Mouse (Mus musculus) cerebellum, adult 8-10 months (tissue): ENCODE measurements around the gene Tyro3.

ENCODE experiments used
- DNase-seq: peaks from one replicate; pipeline ENCODE4 v3.0.0; 2022

Tyro3 gene

DNA sequence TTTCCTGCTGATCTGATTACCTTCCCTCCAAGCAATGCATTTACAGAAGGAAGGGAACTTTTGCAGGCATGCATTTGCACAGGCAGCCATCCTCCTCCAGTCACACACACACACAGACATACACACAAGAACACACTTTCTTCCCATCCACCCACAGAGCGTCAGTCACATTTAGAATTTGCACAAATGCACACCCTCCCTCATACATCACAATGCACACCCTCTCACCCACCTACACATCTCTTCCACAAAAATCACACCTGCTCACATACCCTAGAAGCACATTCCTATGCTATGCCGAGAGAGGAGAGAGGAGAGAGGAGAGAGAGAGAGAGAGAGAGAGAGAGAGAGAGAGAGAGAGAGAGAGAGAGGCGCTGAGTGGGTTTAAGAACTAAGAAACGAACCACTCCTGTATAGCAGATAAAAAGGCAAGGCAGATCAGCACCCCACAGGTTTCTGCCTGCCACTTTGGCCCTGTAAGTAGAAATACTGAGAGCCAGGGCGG, at the start of gene Tyro3:
Tyro3 (plus strand) TSS at position 455 of the 505 bp plus-strand sequence.
- DNase-seq, result no peak

GRCm38 (mm10) chr2:119749260-119749659, 48.3 kb upstream of the Tyro3 start:
- DNase-seq, result no peak

- DNase-seq, result peak; percentile 35
Measured at GRCm38 (mm10) chr2:119757601-119758100, 39.9 kb upstream of the Tyro3 start.

GRCm38 (mm10) chr2:119758101-119758843, 39.3 kb upstream of the Tyro3 start:
- peak; percentile 42 for DNase-seq

DNA sequence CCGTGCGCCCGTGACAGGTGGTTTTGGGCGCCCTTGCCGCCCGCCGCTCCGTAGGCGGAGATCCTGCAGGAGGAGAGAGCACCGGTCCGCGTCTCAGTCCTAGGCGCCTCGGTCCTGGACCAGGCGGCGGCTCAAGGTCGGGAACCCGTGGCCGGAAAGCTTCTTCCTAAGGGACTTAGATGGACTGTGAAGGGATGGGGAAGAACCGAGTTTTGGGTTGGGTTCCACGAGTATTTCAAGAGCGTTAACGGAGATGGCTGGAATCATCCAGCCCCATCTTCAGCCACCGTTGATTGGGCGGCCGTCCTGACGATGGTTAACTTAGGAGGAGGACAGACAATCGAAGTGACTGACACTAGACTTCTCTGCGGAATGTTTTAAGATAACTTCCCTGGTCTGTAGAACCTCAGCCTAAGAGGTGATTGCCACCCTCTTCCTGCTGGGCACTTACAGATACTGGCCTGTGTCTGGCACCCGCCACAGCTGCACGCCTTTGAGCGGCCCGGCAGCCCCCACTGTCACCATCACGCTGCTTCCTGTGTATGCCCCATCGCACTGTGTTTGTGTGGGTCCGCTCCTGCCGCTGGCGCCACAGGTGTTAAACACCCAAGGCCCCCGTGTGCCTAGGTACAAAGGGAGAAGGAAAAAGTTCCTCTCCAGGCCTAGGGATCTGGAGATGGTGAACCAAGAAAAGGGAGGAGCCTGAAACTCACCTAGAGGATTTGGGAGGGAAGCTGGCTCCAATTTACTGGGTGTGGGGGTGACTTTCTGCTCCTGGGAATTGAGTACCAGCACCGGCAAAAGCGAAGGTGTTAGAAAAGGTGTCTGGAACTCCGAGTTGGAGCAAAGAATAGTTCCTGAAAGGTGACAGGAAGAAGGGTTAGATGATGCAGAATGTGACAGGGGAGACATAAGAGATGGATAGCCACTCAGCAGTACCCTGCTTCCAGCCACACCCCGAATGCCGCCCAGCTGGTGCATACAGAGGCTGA, 38.4 kb upstream of the Tyro3 start:
- DNase-seq, result no peak

DNA sequence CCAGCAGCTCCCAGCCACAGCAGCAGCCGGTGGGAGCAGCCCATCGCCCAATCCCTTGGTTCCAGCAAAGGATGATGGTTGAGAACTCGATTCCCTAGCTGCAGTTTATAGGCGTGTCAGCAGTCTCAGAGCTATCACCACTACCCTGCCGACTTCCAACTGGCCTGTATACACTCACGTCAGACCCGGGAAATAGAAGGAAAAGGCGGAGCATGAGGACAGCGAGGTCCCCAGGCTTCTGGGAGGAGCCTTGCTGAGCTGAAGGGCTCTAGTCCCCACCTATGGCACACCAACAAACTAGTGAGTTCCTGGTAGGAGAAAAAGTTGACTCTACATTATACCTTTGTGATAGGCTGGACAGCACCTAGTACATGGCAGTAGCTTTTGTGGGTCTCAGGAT, 37.3 kb upstream of the Tyro3 start, which contains the start of gene Ltk:
Ltk (minus strand) TSS at position 181 of the 400 bp plus-strand sequence.
- DNase-seq, result no peak

DNA sequence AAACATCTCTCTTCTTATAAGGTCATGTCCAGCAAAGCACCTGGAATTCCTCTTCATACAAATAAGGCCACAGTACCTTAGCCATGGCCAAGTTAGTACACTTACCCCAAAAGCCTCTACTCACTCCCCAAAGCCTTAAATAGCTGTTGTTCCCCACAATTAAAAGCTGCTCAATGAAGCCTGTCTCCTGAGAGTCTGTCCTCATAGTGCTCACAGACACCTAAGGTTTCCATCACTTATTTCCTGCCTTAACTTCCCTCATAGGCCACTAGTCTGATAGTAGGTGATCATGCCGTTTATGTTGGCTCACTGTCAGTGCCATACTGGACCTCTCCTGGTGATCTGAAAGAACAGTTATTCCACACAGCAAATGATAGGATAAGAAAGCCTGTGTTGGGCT, 35.3 kb upstream of the Tyro3 start:
- DNase-seq, result no peak

DNA sequence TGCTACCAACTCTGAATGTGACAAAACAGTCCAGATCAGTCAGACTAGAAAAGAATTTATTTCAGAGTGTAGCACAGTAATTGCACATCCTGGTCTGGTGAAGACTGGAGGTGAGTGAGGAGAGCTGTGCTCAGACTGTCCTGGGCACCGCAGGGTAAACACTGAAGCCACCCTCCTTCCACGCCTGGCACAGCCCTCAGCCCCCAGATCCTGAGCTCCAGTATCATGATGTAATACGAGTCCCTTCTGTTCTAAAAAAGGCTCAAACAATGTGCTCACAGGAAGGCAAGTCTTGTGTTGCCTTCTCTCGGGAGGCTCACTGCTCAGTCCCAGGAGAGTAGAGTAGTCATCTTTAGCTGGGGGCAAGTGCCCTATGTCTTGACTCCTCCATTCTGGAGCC, 33.6 kb upstream of the Tyro3 start:
- no peak for DNase-seq

- no peak for DNase-seq
Measured at GRCm38 (mm10) chr2:119767246-119767645, 30.3 kb upstream of the Tyro3 start.

- peak; percentile 81 for DNase-seq
Measured at GRCm38 (mm10) chr2:119787206-119787883, 10.2 kb upstream of the Tyro3 start, which contains the start of gene Rpap1. Gene Rpap1 (minus strand): TSS chr2:119787537.

DNA sequence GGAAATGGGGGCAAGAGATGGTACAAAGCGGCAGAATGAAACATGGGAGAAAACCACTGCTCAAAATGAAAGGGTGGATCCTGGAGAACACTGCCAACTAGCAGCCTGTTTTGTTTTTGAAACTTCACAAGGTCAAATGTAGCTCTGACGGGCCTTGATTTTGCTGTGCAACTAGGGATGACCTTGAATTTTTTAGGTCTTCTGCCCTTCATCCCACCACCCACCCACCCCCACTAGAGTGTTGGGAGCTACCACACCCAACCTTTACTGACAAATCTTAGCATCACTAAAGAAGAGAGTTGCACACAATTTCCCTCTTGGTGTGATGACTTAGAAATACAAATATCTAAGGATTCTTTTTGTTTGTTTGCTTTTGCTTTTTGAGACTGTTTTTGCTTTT, 7.5 kb upstream of the Tyro3 start:
- DNase-seq, result no peak

DNA sequence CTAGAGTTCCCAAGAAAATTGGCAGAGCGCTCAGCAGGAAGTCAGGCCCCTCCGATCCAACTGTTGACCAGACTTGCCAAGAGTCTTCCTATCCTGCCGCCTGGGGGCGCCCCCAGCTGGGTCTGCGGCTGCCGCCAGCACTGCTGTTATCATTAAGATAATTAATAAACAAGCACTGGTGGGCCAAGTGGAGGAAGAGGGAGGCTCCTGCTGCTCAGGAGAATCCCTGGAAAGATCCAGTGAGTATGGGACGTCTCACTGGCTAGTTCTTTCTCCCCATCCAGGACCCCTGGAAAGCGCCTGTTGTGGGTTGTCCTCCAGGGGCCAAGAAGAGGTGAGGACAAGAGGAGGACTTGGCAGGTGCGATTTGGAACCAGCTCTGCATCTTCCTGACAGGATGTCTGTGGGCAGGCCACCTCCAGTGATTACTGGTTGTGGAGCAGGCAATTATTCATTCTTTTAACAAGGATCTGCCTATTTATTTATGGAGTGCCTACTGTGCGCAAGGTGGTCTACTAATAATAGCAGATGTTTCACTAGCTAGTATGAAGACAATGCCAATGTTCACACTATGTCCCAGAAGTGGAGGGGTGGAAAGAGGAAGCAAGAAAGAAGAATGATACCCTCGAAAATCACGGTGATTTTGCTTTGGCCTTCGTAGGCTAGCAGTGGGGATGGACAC, 854 bp downstream of the Tyro3 start:
- DNase-seq, result peak; percentile 64

GRCm38 (mm10) chr2:119799181-119799960, 1.8 kb downstream of the Tyro3 start:
- DNase-seq, result peak; percentile 66

DNA sequence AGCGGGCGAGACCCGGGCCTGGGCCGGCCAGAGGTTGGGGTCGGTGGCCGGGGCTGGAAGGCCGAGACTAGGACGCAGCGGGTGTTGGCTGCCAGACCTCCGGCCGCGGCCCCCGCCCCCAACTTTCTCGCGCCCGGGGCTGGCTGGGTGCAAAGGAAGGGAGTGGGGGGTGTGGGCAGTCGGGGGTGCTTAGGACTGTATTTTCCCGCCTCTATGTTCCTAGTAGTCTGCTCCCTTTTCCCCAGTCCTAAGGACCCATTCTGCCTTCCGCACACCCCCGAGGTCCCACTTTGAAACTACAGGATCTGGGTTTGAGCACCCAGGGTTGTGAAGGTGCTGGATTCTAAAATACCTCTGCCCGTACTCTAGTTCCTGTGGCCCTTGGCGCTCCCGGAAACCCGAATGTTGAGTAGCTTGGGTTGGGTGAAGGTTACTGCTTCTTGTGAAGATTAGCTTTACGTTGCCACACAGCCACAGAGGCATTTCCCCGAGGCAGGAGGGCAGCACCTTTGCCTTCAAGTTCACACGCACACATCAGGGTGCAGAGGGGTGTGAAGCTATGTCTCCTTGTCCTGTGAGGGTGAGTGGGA, 2.5 kb downstream of the Tyro3 start:
- DNase-seq, result no peak

DNA sequence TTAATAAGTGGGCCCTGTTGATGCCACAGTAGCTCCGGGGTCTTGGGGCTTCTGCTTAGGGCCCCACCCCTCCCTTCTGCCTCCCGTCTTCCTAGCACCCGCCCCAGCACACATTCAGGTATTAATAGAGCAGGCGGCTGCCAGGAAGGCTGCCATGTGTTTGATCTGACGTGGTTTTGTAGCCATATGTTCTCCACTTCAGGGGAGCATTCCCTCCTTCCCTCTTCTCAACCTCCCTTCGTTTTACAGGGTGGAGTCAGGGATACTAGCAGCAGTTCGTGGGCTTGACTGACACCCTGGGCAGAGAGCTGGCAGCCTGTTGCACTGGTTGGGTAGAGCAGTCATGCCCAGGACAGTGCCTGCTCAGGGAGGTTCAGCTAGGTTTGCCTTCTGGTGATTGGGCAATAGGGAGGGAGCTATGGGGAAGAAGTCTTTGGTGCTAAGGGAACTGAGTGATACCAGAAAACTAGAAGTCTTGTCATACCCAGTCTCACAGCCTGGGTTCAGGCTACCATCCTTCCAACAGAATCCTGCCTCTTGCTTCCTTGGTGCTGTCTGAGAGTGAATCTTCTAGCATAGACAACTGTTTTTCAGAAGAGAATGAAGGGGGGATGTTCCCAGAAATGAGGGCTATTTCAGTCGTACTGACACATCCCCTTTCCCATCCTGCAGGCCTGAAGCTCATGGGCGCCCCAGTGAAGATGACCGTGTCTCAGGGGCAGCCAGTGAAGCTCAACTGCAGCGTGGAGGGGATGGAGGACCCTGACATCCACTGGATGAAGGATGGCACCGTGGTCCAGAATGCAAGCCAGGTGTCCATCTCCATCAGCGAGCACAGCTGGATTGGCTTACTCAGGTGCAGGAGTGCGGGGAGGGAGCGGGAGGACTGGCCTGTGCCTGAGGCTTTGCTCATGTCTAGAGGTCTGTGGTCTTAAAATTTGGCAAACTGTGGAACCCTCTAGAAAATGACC, 3.6 kb downstream of the Tyro3 start:
- DNase-seq, result peak; percentile 80

GRCm38 (mm10) chr2:119802767-119803617, 5.5 kb downstream of the Tyro3 start:
- DNase-seq, result no peak

DNA sequence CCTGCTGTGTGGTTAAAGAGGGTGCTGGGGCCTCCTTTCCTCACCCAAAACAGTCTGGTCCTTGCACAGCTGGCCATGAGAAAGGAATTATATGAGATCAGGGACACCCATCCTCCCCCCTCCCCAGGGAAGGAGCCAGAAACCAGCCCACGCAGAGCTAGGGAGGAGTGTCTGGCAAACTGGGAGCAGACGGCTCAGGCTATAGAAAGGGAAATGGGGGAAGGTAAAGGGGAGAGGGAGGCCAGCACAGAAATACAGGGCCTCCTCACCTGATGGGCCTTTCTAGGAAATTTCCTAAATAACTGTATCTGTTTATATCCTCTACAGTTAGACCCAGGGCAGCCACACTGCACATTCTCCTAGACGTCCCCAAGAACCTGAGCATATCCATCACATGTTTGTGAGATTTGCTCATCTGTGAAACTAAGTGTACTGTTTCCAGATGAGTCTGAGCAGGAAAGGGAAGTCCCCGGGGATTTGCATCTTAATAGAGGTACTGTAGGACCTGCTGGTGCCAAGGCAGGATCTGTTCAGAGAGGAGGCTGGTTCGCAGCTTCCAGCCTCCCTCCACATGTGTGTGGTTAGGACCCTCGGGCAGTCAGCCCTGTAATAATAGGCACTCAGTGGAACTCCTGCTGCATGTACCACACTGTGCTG, 6.2 kb downstream of the Tyro3 start:
- DNase-seq, result no peak

DNA sequence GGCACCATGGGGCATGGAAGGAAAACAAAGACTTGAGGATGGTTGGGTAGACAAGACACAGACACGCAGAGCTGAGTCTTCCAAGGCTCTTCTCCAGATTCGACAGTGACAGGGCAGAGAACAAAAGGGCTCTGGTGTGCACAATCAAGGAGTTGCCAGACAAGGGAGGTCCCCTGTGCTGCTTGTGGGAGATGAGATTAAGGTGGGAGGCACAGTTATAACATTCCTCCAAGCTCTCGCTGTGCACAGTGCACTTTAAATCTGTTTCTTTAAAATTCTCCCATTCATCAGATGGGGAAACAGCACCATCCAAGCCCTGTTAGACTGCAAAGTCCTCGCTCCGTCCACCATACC, 6.7 kb downstream of the Tyro3 start:
- DNase-seq, result no peak
